Mouse (Mus musculus) hematopoietic stem cell, adult 5-6 weeks (primary cell): ENCODE results near the gene 6030452D12Rik. TPM values are rescaled to one million over a fixed set of nuclear protein-coding genes. Genes with fewer than 3 reads are reported as not detected.

Source experiments
- ATAC-seq, 2 experiments: fragments of 125-278 bp in 1 of 2; replicated peaks in 1 of 2; 2 replicates each; pipeline ENCODE4 v1.8.0; 2016 to 2017; ENCODE audit warnings: inconsistent platforms in 2 of 2, mild to moderate bottlenecking in 2 of 2, moderate number of reproducible peaks in 2 of 2, low read depth in 1 of 2, moderate TSS enrichment in 1 of 2; ENCODE audit not compliant: low FRiP score in 2 of 2, poor library complexity in 2 of 2, severe bottlenecking in 2 of 2, insufficient read depth in 1 of 2, low TSS enrichment in 1 of 2
- total RNA-seq: library from RNA; stranded (forward); fragments of 172-1452, 232-1000 nt; gene quantifications from 2 replicates; pipeline ENCODE4 v1.2.3, GENCODE M21; 2017

Gene 6030452D12Rik
- not detected in 2 replicates for total RNA-seq

- ATAC-seq = no peak
Measured at GRCm38 (mm10) chr8:106500018-106500685, at the start of gene 6030452D12Rik. Gene 6030452D12Rik (plus strand): TSS chr8:106500522.

GRCm38 (mm10) chr8:106451301-106452085 lies 48.8 kb upstream of the 6030452D12Rik start:
- no peak for ATAC-seq

- no peak for ATAC-seq
Measured at GRCm38 (mm10) chr8:106452701-106453481, 47.4 kb upstream of the 6030452D12Rik start.

GRCm38 (mm10) chr8:106454036-106454435 lies 46.3 kb upstream of the 6030452D12Rik start:
- ATAC-seq = no peak

- no peak for ATAC-seq
Measured at GRCm38 (mm10) chr8:106462131-106462530, 38.2 kb upstream of the 6030452D12Rik start.

GRCm38 (mm10) chr8:106463795-106464194 lies 36.5 kb upstream of the 6030452D12Rik start:
- ATAC-seq = no peak

GRCm38 (mm10) chr8:106469485-106469884 lies 30.8 kb upstream of the 6030452D12Rik start:
- no peak for ATAC-seq

- no peak for ATAC-seq
Measured at GRCm38 (mm10) chr8:106474001-106474400, 26.3 kb upstream of the 6030452D12Rik start.

- ATAC-seq = no peak
Measured at GRCm38 (mm10) chr8:106504241-106504640, 3.9 kb downstream of the 6030452D12Rik start.

GRCm38 (mm10) chr8:106505328-106505965 lies 5.1 kb downstream of the 6030452D12Rik start:
- ATAC-seq = no peak

- no peak for ATAC-seq
Measured at GRCm38 (mm10) chr8:106506106-106506505, 5.8 kb downstream of the 6030452D12Rik start.

- peak in 1 of 2 experiments; percentile 37; a peak in 2 of 4 replicates for ATAC-seq
Measured at GRCm38 (mm10) chr8:106507761-106508331, 7.5 kb downstream of the 6030452D12Rik start.

- no peak for ATAC-seq
Measured at GRCm38 (mm10) chr8:106508456-106508855, 8.1 kb downstream of the 6030452D12Rik start.

GRCm38 (mm10) chr8:106509079-106509780 lies 8.9 kb downstream of the 6030452D12Rik start:
- no peak for ATAC-seq

GRCm38 (mm10) chr8:106510365-106510975 lies 10.1 kb downstream of the 6030452D12Rik start, which contains the start of gene Cdh3:
Gene Cdh3 (plus strand): TSS chr8:106510891.
- ATAC-seq = peak in 1 of 2 experiments; percentile 14; a peak in 1 of 4 replicates

GRCm38 (mm10) chr8:106511065-106511501 lies 10.8 kb downstream of the 6030452D12Rik start:
- peak in 1 of 2 experiments; percentile 19; a peak in 1 of 4 replicates for ATAC-seq
